ENCODE assay signal across 8 mouse cellular contexts in the genomic region with DNA sequence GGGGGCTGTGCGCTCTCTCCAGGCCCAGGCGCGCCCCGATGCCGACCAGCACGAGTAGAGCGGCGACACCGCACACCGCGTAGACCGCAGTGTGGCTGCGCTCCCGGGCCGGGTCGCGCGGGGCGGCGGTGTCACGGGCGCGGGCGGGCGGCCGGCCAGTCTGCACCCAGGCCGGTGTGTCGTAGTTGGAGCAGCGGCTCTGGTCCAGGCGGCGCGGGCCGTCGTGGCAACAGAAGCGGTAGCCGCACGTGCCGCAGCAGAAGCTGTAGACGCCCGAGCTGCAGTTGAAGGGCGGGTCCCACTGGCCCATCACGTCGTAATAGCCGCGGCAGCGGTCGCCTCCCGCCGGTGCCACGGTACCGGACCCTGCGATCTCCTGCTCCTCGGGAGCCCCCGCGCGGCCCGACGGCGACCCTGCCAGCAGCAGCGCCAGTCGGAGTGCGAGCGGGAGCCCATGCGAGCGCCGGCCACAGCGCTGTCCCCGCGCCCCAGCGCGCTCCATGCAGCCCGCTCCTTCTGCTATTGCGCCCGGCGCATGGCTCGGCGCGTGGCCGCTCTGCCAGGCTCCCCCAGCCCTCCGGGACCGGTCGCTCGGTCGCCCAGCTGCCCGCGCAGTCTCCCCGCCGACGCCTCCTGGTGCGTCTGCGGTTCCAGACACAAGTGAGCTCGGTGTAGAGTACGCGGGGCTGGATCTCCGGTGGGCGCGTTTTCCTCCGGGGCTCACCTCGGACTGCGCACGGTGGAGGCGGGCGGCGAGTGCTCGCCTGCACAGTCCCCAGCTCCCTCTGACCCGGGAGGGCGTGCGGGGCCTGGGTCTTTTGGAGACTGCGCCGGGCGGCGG. TPM values are rescaled to one million over a fixed set of nuclear protein-coding genes. Genes with fewer than 3 reads are reported as not detected.
A peak's percentile ranks its signal among the peaks of the same experiment; 100 is the strongest.
DNase-seq lines count a peak whose midpoint lies in the region; ATAC-seq and TF ChIP-seq lines count a peak whose summit lies in the region.

No protein-coding gene starts in this region.

- DNase-seq in layer of hippocampus, adult 2 months (ENCODE audit: low spot score in 2 of 2), result no peak
- DNase-seq in layer of hippocampus, adult 18-20 months (ENCODE audit: low spot score in 2 of 2), result no peak
- DNase-seq in brain, adult 2 months (ENCODE audit: low read depth, low spot score), result peak; percentile 65
- DNase-seq in forebrain, embryonic 10.5 days (ENCODE audit: extremely low spot score, low spot score), result no peak
- peak; percentile 58 to 67 for DNase-seq in kidney, postnatal 4 days
- DNase-seq in thymus, adult 2 months, result no peak
- no peak for DNase-seq in urinary bladder, postnatal 10 days (ENCODE audit: low spot score)

- no peaks in the 10 kb centered on the region for H3K9me3 ChIP-seq in forebrain, embryonic 10.5 days
- no peaks in the 10 kb centered on the region for H3K9me3 ChIP-seq in neural tube, embryonic 13.5 days

- H3K36me3 ChIP-seq in forebrain, embryonic 10.5 days (replicated peaks), result peaks cover 7% of the 10 kb centered on the region
- H3K36me3 ChIP-seq in neural tube, embryonic 13.5 days, result no peaks in the 10 kb centered on the region
- no peaks in the 10 kb centered on the region for H3K36me3 ChIP-seq in thymus, adult 2 months (ENCODE audit: control insufficient read depth, insufficient read depth, low read length)

- H3K27ac ChIP-seq in layer of hippocampus, adult 2 months, result no peak overlapping the region
- H3K27ac ChIP-seq in forebrain, embryonic 10.5 days, result peak overlapping the region; percentile 69
- H3K27ac ChIP-seq in neural tube, embryonic 13.5 days (replicated peaks), result no peak overlapping the region
- H3K27ac ChIP-seq in thymus, adult 2 months (ENCODE audit: control insufficient read depth, insufficient read depth, low read length), result no peak overlapping the region

- TF ChIP-seq POLR2A in thymus, adult 2 months (IDR thresholded peaks at IDR 0.05; ENCODE audit: control insufficient read depth, extremely low read depth, insufficient read depth, low read length, poor library complexity), result no peak

- H3K9ac ChIP-seq in neural tube, embryonic 13.5 days, result peak overlapping the region; percentile 66

- H3K4me3 ChIP-seq in layer of hippocampus, adult 2 months, result peak overlapping the region; percentile 50
- peak overlapping the region; percentile 54 for H3K4me3 ChIP-seq in forebrain, embryonic 10.5 days
- peak overlapping the region; percentile 42 for H3K4me3 ChIP-seq in neural tube, embryonic 13.5 days
- no peak overlapping the region for H3K4me3 ChIP-seq in thymus, adult 2 months (ENCODE audit: control insufficient read depth, insufficient read depth, low read length)

- peaks cover 66% of the 10 kb centered on the region for H3K4me1 ChIP-seq in forebrain, embryonic 10.5 days
- H3K4me1 ChIP-seq in neural tube, embryonic 13.5 days (replicated peaks), result peaks cover 40% of the 10 kb centered on the region
- H3K4me1 ChIP-seq in thymus, adult 2 months (replicated peaks; ENCODE audit: control insufficient read depth, insufficient read depth, low read length), result peaks cover 7% of the 10 kb centered on the region; the same call in 1 of the 2 replicates

- peak; percentile 38 for ATAC-seq in neural tube, embryonic 13.5 days (ENCODE audit: low read depth)

- peak overlapping the region; percentile 65 for H3K4me2 ChIP-seq in neural tube, embryonic 13.5 days

- WGBS in forebrain, embryonic 10.5 days, result under 1% methylated on average over 112 of the region's 112 CpGs
- WGBS in neural tube, embryonic 13.5 days, result under 1% methylated on average over 104 of the region's 112 CpGs
- 1% methylated on average over 112 of the region's 112 CpGs for WGBS in thymus, adult 2 months

- peaks cover 100% of the 10 kb centered on the region for H3K27me3 ChIP-seq in forebrain, embryonic 10.5 days (ENCODE audit: poor library complexity, severe bottlenecking)
- peaks cover 96% of the 10 kb centered on the region for H3K27me3 ChIP-seq in neural tube, embryonic 13.5 days
- peaks cover 10% of the 10 kb centered on the region; the same call in 1 of the 2 replicates for H3K27me3 ChIP-seq in thymus, adult 2 months (ENCODE audit: control insufficient read depth, insufficient read depth, low read length)

- TF ChIP-seq CTCF in layer of hippocampus, adult 2 months (conservative IDR thresholded peaks at IDR 0.05), result peak; percentile 52
- no peak for TF ChIP-seq CTCF in thymus, adult 2 months (IDR thresholded peaks at IDR 0.05; ENCODE audit: borderline replicate concordance, control insufficient read depth, extremely low read depth, insufficient read depth, low read length, poor library complexity)

RNA-seq across cellular contexts. Expression of a gene that starts 0.5 kb away (rescaled TPM):
- total RNA-seq in layer of hippocampus, adult 2 months (2021), result 1 to 10 TPM in 1 of 2 experiments, under 1 TPM in 1; 0.95 to 1.2 TPM
- total RNA-seq in layer of hippocampus, adult 18-20 months (2021), result 1 to 10 TPM; 1.4 to 1.9 TPM
- 0.87 and 0.95 TPM in 2 replicates for polyA plus RNA-seq in forebrain, embryonic 10.5 days (2016; fragmentation: Nextera tagmentation; extraction: Ambion mirVana)
- 0.72 and 0.82 TPM in 2 replicates for polyA plus RNA-seq in neural tube, embryonic 13.5 days (2015; fragmentation: Nextera tagmentation; extraction: Ambion mirVana)
- polyA plus RNA-seq in thymus, adult 2 months (2012; rRNA removed), result 0.93 and 1.1 TPM in 2 replicates

RNA-seq across cellular contexts. Expression of a gene that starts 12.0 kb away (rescaled TPM):
- total RNA-seq in layer of hippocampus, adult 2 months (2021), result under 1 TPM; 0.54 to 0.79 TPM
- under 1 TPM; 0.47 to 0.76 TPM for total RNA-seq in layer of hippocampus, adult 18-20 months (2021)
- polyA plus RNA-seq in forebrain, embryonic 10.5 days (2016; fragmentation: Nextera tagmentation; extraction: Ambion mirVana), result 0.18 TPM in 1 of 2 replicates, not detected in the other
- 0.13 and 0.66 TPM in 2 replicates for polyA plus RNA-seq in neural tube, embryonic 13.5 days (2015; fragmentation: Nextera tagmentation; extraction: Ambion mirVana)
- polyA plus RNA-seq in thymus, adult 2 months (2012; rRNA removed), result 4.3 and 7.0 TPM in 2 replicates

RNA-seq across cellular contexts. Expression of a gene that starts 32.4 kb away (rescaled TPM):
- total RNA-seq in layer of hippocampus, adult 2 months (2021), result 1 to 10 TPM; 2.5 TPM
- total RNA-seq in layer of hippocampus, adult 18-20 months (2021), result 1 to 10 TPM; 2.5 to 3.1 TPM
- 95.1 and 97.3 TPM in 2 replicates for polyA plus RNA-seq in forebrain, embryonic 10.5 days (2016; fragmentation: Nextera tagmentation; extraction: Ambion mirVana)
- 15.2 and 16.5 TPM in 2 replicates for polyA plus RNA-seq in neural tube, embryonic 13.5 days (2015; fragmentation: Nextera tagmentation; extraction: Ambion mirVana)
- 44.8 and 68.0 TPM in 2 replicates for polyA plus RNA-seq in thymus, adult 2 months (2012; rRNA removed)

RNA-seq across cellular contexts. Expression of a gene that starts 40.1 kb away (rescaled TPM):
- total RNA-seq in layer of hippocampus, adult 2 months (2021), result 100 to 1,000 TPM; 105 to 108 TPM
- total RNA-seq in layer of hippocampus, adult 18-20 months (2021), result 100 to 1,000 TPM; 100 to 113 TPM
- 0.26 TPM in 1 of 2 replicates, not detected in the other for polyA plus RNA-seq in forebrain, embryonic 10.5 days (2016; fragmentation: Nextera tagmentation; extraction: Ambion mirVana)
- 7.8 and 7.9 TPM in 2 replicates for polyA plus RNA-seq in neural tube, embryonic 13.5 days (2015; fragmentation: Nextera tagmentation; extraction: Ambion mirVana)
- polyA plus RNA-seq in thymus, adult 2 months (2012; rRNA removed), result 0.08 and 0.24 TPM in 2 replicates

Comparison
In these comparisons a context has a peak if more than half of its experiments do, and no peak if none do; other contexts are left out.
1. DNase-seq: peak in brain, adult 2 months (single experiment) and kidney, postnatal 4 days (2 of 2); none in layer of hippocampus, adult 2 months (0 of 2), layer of hippocampus, adult 18-20 months (0 of 2), forebrain, embryonic 10.5 days (single experiment), thymus, adult 2 months (single experiment) and urinary bladder, postnatal 10 days (single experiment).